Mouse (Mus musculus) monocyte, adult 2 months (primary cell): ENCODE measurements at regions not wholly inside any gene's neighbourhood (a gene's known extent, or its start where the extent isn't known, plus 50 kb on each side); places are given as distances from the start of the nearest gene placed in this dataset.
A peak's percentile ranks its signal among the peaks of the same experiment; 100 is the strongest.

ENCODE experiments used
- DNase-seq, 2 experiments: peaks; one replicate each; pipeline ENCODE4 v3.0.0; 2022; ENCODE audit warnings: low spot score in 2 of 2, low read depth in 1 of 2

DNA sequence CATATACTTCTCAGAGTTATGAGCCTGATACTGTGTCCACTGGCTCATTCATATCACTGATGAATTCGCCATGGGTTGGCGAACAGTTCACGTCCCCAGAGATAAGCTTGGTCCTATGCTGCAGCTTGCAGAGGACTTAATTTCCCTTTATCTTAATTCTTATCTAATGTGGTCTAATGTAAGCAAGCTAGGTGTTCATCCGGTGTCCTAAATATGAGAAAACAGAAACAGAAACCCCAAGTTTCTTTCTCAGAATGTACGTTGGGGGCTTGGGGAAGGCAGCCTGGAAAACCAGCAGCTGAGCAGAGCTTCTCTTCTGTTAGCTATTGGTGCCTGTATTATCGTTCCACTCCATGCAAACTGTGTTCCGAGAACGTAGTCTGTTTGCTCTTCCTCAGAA lies 170.1 kb downstream of the 1700064H15Rik start:
- DNase-seq = no peak

DNA sequence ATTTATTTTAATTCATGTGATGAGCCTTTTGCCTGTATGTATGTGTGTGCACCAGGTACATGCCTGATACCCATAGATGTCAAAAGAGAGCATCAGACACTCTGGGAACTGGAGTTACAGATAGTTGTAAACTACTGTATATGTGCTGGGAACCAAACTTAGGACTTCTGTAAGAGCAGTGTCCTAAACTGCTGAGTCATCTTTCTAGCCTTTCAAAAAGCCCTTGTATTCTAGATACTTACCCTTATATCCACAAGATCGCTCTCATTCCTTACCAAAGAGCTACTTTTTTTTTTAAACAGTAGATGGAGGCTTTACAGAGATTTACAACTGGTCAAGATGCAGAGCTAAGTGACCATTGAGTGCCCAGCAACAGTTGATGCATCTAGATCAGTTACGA lies 171.0 kb downstream of the 1700064H15Rik start:
- DNase-seq = no peak

DNA sequence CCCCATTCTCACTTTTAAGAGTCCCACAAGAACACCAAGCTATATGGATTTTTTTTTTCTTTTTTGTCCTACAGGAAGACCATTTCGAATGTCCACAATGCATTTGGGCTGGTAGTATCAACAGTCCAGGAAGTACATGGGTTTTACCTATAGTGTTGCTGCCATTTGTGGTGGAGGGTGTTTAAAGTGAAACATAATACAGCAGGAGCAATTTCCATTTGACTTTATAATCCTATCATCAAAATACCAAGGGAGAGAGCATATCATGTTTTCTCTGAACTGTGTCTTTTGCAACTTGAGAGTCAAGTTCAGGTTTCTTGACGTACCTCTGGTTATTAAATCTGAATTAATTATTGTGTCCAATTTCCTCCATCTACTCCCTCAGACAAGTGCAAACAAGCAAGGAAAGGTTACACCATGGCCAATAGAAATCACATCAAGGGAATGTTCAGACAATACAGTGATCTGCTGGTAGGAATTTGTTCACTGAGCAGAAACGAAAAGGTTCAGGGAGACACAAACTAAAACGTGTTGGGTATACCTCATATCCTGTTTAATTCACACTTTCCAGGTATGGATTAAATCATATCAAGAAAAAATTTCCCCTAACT lies 172.5 kb downstream of the 1700064H15Rik start:
- DNase-seq = no peak

DNA sequence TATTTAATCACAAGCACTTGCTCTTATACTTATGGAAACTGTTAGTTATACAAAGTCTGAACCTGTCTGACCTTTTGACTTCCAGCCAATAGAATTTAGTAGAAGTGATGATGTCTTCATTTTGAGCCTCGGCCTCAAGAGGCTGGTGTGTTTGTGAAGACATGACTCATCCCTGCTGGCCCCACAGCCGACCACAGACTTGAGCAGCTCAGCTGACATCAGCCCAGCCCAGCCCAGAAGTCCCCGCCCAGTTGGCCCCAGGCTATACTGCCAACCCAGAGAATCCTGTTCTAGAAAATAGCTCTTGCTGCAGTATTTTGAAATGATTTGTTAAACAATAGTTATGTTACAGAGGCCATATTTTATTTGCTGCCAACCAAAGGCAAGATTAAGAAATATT lies 177.5 kb downstream of the 1700064H15Rik start:
- DNase-seq = peak; percentile 13 to 37

DNA sequence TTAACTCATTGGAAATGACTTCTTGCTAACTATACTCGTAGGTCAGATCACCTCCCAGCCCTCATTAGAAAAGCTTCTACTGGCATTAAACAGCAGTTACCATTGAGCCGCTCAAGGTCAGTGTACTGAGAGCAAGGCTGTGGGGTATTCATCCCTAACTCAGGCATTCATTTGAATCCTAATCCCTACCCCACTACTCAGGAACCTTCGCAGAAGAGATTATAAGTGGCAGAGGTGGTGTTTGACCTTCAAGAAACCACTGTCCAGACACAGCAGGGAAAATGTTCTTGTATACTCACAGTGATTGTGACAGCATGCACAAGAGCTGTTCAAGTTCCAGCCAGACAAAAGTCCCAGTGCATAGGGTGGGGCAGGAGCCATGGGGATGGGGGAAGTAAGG lies 179.5 kb downstream of the 1700064H15Rik start:
- DNase-seq = no peak

DNA sequence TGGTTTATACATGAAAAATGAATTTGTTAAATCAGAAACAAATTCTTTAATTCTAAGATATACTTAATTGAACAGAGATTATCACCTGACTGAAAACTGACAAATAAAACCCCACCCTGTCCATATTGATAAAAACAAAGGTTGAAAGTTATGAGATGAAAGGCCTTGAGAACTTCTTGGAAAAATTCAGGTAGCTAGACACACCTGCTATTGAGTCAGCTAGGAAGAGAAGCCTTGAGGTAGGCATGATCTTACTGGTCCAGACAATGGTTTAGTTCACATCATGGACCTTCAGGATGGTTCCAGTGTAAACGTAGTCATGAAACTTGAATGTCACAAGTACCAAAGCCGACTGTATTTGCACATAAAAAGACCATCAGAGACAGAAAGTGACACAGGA lies 180.3 kb downstream of the 1700064H15Rik start:
- DNase-seq = no peak

DNA sequence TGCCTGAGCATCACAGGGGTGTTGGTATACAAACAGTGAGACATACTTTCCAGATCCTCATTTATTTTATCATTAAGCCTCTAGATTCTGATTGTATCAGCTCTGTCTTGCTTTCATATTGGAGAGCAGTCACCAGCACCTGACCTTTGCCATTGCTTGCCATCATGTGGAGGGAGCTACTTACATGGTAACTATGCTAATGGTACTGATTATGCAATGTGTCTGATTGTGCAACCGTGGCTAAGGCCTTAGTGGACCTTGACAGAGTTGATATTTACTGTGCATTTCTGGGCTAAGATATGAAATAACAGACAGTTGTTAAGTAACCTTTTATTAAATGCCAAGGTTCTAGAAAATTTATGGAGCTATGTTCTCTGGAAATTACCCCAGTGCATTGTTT lies 180.7 kb downstream of the 1700064H15Rik start:
- no peak for DNase-seq

DNA sequence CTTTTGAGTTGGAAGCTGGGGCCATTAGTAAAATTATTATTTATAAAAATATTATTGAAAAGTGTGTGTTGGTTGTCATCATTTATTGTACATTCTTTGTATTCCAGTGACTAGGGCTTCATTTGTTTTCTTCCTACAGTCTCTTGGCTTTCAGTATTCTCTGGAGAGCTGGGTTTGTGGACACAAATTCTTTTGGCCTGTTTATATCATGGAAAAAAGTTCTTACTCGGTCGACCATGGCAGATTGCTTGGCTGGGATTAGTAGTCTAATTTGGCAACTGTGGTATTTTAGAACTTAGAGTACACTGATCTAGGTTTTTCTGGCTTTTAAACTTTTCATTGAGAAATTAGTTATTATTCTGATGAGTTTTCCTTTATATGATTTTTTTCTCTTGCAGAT lies 183.6 kb downstream of the 1700064H15Rik start:
- no peak for DNase-seq

DNA sequence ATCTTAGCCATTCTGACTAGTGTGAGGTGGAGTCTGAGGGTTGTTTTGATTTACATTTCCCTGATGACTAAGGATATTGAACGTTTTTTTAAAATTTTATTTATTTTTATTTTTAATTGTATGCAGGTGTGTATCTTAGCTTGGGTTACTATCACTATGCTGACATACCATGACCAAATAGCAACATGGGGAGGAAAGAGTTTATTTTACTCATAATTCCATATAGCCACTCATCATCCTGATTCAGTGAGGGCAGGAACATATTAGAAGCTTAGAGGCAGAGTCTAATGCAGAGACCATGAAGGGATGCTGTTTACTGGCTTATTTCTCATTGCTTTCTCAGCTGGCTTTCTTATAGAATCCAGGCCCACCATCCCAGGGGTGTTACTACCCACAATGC lies 186.7 kb downstream of the 1700064H15Rik start:
- no peak for DNase-seq

DNA sequence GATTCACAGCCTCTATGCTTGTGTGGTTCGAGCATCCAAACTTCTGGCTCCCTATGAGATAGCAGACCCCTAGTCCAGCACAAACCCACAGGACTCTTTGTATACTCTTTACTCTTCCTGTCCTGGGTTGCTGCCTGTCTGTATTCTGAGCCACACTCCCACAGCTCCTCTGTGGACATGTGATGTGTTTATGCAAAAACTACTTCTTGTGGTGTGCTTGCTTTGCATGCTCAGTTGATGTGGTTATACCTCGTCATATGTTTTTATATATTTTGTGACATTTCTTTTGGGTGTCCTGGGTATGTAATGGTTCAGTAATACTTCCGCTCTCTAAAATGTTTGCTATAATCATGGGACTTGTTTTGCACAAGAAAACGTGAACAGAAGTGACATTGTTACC lies 198.3 kb downstream of the 1700064H15Rik start:
- no peak for DNase-seq

DNA sequence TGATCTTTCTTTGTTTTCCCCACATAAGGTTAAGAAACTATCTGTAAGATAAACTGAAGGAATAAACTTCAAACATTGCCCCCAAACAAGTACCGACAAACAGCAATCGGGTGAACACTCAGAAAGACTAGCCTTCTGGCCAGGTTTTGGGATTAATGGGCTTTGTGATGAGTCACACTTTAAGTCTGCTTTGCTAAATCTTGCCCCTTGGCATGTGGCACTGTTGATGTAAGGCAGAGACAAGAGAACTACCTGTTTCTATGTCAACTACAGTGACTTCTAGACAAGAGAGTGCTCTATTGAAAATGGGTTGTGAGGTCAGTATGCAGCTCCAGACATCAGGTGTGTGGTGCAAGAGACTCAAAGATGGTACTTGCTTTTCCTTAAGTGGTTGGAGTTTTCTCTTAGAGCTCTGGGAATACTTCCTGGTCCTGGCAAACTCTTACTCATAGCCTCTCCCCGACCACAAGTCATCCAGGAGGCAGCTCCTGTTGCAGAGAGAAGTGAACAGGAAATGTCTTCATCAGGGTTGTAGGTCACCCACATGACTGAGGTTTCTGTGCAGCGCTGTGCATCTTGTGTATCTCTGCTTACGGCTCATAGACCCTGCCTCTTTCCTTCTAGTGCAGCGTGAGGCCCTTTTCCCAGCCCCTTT lies 198.9 kb downstream of the 1700064H15Rik start:
- DNase-seq = no peak

DNA sequence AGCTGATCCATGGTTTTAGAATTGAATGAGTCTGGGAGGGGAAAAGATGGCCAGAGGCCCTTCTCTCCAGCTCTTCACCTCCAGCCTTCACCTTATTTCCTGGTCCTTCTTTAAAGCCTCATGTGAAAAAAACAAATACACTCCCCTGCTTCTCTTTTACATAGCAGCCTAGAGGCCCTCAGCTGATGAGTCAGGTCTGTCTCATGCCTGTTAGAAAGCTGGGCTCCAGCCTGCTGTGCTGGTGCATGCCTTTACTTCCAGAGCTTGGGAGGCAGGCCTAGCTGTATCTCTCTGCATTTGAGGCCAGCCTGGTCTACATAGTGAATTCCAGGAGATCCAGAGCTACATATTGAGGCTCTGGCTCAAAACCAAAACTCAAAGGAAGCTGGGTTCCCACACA lies 199.5 kb downstream of the 1700064H15Rik start:
- no peak for DNase-seq

DNA sequence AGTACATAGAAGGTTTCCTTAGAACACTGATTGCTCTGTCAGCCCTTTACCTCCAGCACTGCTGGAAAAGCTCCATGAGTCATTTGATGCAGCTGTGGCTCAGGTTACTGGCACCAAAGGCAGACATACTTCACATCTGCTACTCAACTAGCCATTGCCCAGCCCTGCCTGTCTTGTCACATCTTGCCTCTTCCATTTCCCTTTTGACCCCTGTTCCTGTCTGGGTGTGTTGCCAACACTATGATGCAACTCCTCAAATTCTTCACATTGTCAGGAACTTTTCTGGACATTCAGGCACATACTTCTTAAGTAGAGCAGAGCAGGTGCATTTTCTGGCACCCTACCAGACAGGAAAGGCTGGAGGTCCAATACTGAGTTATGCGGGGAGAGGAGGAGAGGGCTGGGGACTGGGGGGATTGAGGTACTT lies 202.3 kb downstream of the 1700064H15Rik start:
- DNase-seq = no peak

DNA sequence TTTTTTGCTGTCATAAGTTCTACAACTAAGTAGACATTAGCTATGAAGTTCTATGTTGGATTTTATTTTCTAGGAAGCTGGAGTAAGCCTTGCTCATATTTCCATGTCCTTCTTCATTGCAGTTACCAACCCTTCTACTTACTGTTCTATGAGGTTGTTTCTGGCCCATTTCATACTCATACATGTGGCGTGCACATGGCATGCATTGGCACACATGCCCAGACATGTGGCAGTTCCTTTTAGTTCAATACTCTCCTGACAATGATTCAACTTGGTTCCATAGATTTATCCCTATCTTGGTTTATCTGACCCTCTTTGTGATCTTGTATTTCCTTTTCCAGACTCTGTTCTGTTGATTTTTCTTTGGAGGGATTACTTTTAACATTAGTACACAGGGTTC lies 203.2 kb downstream of the 1700064H15Rik start:
- no peak for DNase-seq

DNA sequence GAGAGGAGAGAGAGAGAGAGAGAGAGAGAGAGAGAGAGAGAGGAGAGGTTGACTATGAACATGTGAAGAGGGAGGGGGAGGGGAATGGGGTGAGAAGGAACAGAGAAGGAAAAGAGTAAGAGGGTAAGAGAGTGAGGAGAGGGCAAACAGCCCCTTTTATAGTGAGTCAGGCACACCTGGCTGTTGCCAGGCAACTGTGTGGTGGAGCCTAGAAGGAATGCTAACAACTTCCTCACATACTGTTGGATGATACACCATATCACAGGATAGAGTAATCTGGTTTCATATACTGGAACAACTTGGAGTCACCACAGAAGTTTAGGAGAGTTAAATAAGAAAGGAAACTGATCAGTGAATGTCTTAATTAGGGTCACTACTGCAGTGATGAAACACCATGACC lies 204.1 kb downstream of the 1700064H15Rik start:
- DNase-seq = no peak

DNA sequence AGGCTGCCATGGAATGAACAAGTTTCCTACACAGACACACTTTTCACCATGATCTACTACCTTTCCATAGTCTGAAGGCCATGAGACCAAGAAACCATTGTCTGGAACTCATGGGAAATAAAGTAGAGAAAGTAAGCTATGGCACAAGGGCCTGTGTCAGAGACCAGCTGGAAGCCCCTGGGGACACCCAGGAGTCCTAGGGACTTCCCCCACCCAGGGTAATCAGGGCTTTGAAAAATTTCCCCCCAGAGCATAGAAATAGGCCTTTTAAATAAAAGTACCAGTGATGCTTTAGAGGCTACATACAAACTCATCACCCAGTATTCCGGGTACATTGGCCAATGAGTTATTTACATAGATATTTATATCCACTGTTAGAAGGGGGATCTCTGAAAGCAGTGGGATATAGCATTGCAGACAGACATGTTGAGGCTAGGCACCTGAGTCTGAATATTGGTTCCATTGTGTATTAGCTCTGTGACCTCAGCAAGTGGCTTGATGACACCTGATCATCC lies 207.0 kb downstream of the 1700064H15Rik start:
- no peak for DNase-seq

DNA sequence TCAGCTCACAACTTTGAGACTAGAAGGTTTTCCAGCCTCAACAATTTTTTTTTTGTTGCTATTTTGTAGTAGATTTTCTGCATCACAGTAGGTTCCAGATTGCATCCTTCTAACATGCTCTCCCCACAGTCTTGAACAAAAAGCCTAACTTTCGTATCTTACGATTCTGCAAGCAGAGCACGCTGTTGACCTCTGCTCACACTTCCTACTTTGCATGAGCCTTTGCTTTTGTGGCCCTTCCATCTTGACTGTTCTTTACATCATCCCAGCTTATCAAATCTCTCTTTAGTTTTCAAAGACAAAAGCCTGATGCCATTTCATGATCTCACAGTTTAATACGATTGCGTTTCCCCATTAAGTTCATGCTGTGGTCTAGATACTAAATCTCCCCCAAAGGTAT lies 207.6 kb downstream of the 1700064H15Rik start:
- DNase-seq = no peak

DNA sequence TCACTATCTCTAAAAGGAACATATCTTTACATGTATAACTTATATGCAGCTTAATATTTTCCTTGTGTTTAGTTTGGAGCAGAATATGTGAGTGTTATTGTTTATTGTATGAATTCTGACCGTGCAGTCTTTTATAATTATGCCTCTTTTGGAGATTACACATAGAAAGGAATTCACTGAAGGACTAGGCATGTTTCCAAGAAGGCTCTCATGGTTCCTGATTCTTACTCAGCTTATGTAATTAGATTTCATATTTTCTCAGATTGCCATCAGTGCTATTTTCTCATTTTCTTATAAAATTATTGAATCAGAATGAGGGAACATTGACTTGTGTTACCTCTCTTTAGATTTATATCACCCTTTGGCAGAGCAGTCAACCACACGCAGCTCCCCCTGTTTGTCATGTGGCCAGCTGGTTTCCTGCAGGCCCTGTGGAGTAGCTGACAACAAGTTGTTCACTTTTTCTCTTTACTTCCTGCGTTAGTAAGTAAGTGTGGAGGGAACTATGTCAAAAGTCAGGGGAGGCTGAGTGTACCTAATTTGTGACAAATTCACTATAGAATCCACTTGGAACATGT lies 217.4 kb downstream of the 1700064H15Rik start:
- DNase-seq = no peak

DNA sequence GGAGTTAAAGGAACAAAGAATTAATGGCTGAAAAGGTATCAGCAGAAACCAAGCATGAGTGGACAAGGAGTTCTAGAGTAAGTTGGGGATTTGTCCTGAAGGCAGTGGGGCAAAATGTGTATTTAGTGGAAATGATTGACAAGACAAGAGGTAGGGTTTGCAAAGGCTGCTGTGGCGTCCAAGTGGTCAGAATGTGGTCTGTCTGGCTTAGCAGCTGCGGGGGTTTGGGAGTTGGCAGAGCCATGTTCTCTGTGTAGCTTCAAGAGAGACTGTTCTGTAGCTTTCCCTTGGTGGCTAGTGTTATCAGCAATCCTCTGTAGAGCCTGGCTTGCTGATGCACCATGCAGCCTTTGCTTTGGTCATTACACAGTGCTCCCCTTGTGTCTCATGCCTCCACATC lies 220.2 kb downstream of the 1700064H15Rik start:
- DNase-seq = no peak

DNA sequence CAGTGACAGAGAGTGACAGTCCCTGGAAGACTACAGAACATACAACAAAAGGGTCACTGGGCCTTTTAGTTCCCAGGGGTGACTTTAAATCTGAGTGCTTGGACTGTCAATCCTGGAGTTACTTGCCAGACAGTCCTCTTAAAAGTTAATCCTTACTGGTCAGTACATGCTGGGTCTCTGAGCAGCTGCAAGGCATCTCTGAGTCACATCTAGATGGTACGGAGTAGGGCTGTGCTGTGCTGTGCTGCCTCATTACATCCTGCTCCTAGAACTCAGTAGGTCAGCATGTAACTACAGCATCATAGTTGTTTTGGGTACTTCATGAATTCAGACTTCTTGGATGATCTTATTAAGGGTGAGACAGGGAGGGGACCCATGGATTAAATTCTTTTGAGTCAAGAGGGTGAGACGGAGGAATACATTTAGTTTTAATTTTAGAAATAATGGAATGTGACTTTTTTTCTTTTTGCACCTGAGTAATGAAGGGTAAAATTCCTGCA lies 220.8 kb downstream of the 1700064H15Rik start:
- DNase-seq = no peak

DNA sequence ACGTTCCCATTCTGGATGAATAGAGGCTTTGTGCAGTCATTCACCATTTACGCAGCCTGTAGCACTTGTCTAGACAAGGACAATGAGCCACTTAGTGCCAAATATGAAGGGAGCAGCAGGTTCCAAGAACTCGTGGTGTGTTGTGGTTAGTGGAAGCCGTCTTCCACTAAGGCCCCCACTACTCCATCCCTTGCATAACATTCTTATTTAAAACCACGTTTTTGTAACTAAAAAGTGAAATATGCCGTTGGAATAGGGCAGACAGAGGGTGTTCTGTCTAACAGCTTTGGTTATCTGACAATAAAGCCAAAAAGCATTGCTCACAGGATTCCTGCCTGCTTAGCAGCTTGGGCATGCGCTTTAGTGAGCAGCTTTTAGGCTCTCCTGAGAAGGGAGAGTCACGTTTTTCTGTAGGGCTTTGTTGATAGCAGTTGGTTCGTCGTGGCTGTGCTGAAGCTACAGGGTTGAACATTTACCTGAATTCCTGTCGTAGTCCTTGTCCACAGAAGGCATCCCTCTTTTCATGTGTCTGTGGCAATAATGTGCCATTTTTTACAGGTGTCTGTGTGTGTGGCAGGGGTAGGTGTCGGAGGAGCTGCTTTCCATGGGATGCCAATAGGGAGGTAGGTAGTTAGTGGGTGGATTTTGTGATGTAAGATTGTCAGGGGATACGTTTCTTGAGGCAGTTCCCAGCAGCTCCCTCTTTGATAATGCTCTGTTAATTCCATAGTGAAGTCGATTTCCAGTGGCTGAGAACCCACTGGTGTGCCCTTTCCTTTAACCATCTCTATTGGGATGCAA lies 221.9 kb downstream of the 1700064H15Rik start:
- DNase-seq = no peak

DNA sequence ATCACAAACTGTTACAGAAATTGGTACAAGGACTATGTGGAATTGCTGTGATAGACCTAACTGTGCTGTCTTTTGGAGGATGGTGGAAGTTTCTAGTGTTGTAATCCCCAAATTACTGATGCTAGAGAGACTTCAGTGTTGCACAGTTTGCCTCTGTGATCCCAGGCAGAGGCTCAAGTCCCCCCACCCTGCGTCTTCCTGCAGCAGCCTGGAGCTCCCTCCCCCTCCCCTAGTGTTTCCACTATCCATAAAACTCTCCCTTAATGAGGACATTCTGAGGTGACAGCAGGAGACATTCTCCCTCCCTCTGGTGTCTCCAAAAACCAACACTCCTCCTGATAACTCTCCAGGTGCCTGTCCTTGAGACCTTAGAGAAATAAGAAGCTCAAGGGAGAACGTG lies 242.8 kb downstream of the 1700064H15Rik start:
- DNase-seq = no peak
